Mouse (Mus musculus): Measurements from ENCODE around the gene Chrna4. TPM values are rescaled to one million over a fixed set of nuclear protein-coding genes. Genes with fewer than 3 reads are reported as not detected.

The Chrna4 gene
- polyA plus RNA-seq, 1 experiment from 2014 or later = 1.1 TPM

GRCm38 (mm10) chr2:181038644-181039355 is 4.5 kb downstream of the Chrna4 start:
- H3K4me3 ChIP-seq (replicated peaks) = peak overlapping the region; percentile 40
- H3K36me3 ChIP-seq (replicated peaks) = no peaks in the 10 kb centered on the region
- 0 out of 2 replicates have a peak overlapping the region, but pooled peaks have one; percentile 8 for H3K9ac ChIP-seq
- H3K9me3 ChIP-seq (replicated peaks) = no peaks in the 10 kb centered on the region
- no peak for ATAC-seq (ENCODE audit: insufficient read depth)
- WGBS (ENCODE audit: insufficient replicate concordance) = 2% methylated on average over 62 of the region's 63 CpGs
- H3K27me3 ChIP-seq = peaks cover 68% of the 10 kb centered on the region
- H3K27ac ChIP-seq (replicated peaks) = no peak overlapping the region
- H3K4me1 ChIP-seq (replicated peaks) = peaks cover 7% of the 10 kb centered on the region
- peak overlapping the region; percentile 61 for H3K4me2 ChIP-seq

DNA sequence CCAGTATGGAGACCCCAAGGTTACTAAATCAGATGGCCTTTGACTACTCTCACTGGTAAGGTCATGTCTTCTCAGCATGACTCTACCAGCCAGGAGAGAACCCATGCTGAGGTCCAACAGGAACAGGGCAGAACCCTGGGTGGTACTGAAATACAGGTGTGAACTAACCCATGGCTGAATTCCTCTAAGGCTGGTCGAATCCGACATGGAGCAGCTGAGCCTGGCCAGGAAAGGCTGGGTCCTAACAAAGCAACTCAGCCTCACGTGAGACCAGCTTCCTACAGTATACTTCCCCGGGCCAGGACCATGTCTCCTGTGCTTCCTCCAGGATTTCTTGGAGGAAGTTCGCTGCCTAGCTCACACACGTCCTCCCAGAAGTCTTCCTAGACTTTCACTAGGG is 6.8 kb downstream of the Chrna4 start:
- H3K4me2 ChIP-seq = no peak overlapping the region
- H3K27ac ChIP-seq (replicated peaks) = no peak overlapping the region
- H3K9ac ChIP-seq = no peak overlapping the region
- no peaks in the 10 kb centered on the region for H3K36me3 ChIP-seq (replicated peaks)
- ATAC-seq (ENCODE audit: insufficient read depth) = no peak
- H3K27me3 ChIP-seq = peaks cover 59% of the 10 kb centered on the region
- H3K9me3 ChIP-seq (replicated peaks) = no peaks in the 10 kb centered on the region
- H3K4me3 ChIP-seq (replicated peaks) = no peak overlapping the region
- WGBS (ENCODE audit: insufficient replicate concordance) = 46% methylated on average over 6 of the region's 6 CpGs
- no peaks in the 10 kb centered on the region; the same call in 1 of the 2 replicates for H3K4me1 ChIP-seq (replicated peaks)

DNA sequence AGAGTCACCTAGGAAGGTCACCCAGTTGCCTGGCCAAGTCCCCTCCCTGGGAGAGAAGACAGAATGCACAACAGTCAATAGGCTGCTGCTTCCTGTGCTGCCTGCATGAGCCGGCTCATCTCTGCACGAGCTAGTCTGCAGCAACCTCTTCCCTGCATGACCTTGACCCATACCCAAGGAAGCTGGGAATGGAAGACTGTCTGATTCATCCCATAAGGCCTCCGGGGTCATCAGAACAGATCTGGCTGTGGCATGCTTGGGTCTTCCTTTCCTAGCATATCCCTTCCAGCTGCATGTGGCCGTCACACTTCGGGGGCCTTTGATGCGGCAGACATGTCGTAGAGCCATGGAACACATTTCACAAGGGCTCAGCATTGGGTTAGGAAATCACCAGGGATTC is 8.2 kb downstream of the Chrna4 start:
- ATAC-seq (ENCODE audit: insufficient read depth) = no peak
- no peak overlapping the region for H3K4me3 ChIP-seq (replicated peaks)
- H3K4me2 ChIP-seq = no peak overlapping the region
- peaks cover 45% of the 10 kb centered on the region for H3K27me3 ChIP-seq
- no peak overlapping the region for H3K27ac ChIP-seq (replicated peaks)
- no peaks in the 10 kb centered on the region for H3K9me3 ChIP-seq (replicated peaks)
- H3K9ac ChIP-seq = no peak overlapping the region
- H3K4me1 ChIP-seq (replicated peaks) = no peaks in the 10 kb centered on the region; the same call in 1 of the 2 replicates
- WGBS (ENCODE audit: insufficient replicate concordance) = 54% methylated on average over 7 of the region's 7 CpGs
- H3K36me3 ChIP-seq (replicated peaks) = no peaks in the 10 kb centered on the region

DNA sequence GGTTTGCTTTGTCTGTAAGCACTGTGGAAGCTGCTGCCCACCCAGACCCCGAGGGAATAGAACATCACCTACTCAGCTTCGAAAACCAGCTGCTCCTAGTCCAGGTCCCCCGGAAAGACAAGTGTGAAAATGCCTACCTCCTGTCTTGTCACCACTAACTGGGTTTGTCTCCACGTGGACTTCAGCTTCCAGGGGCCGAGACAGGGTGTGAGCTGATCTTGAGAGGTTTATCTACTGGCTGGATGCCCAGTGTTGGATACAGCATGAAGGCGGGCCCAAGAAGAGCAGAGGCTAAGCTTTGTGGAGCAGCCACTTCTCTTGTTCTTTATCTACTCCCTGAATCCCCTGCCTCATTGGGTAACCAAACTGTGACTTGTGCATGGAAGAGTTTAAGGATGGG is 10.0 kb downstream of the Chrna4 start:
- Histone ChIP-seq H3K9ac (no peak overlapping the region), H3K4me3 (replicated peaks) (no peak overlapping the region), H3K9me3 (replicated peaks) (no peaks in the 10 kb centered on the region), H3K36me3 (replicated peaks) (no peaks in the 10 kb centered on the region), H3K27ac (replicated peaks) (no peak overlapping the region), H3K4me2 (no peak overlapping the region), H3K4me1 (replicated peaks) (no peaks in the 10 kb centered on the region), H3K27me3 (peaks cover 26% of the 10 kb centered on the region)
- 50% methylated on average over 6 of the region's 6 CpGs for WGBS (ENCODE audit: insufficient replicate concordance)
- no peak for ATAC-seq (ENCODE audit: insufficient read depth)

GRCm38 (mm10) chr2:181032407-181032806 is 10.9 kb downstream of the Chrna4 start:
- 30% methylated on average over 5 of the region's 5 CpGs for WGBS (ENCODE audit: insufficient replicate concordance)
- H3K27me3 ChIP-seq = peaks cover 17% of the 10 kb centered on the region

DNA sequence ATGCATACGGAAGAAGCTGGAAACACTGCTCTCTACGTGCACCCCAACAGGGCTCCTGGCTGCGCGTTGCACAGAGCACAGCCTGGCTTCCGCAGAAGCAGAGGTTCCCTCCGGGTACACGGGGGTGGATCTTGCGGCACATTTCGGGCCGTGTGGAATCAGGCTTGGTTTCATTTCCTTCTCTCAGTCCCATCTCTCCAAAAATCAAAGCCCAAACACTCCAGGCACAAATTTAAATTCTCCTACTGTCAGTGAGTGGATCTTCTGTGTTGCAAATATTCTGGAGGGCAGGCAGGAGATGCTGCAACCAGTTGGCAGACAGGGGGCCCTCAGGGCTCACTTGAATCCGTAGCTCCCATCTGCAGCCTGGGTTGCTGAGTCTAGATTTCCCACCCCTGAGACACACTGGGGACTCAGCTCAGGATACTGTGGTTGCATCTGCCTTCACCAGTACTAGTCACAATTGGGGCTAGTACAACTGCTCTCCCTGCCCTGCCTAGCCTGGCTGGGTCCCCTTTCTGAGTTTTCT is 11.9 kb downstream of the Chrna4 start:
- 68% methylated on average over 11 of the region's 11 CpGs for WGBS (ENCODE audit: insufficient replicate concordance)
- no peaks in the 10 kb centered on the region for H3K4me1 ChIP-seq (replicated peaks)
- H3K36me3 ChIP-seq (replicated peaks) = no peaks in the 10 kb centered on the region
- H3K27me3 ChIP-seq = peaks cover 8% of the 10 kb centered on the region; the same call in 1 of the 2 replicates
- H3K9ac ChIP-seq = no peak overlapping the region
- no peak overlapping the region for H3K27ac ChIP-seq (replicated peaks)
- ATAC-seq (ENCODE audit: insufficient read depth) = no peak
- H3K4me3 ChIP-seq (replicated peaks) = no peak overlapping the region
- H3K4me2 ChIP-seq = no peak overlapping the region
- H3K9me3 ChIP-seq (replicated peaks) = no peaks in the 10 kb centered on the region

More at GRCm38 (mm10) chr2:181032407-181032806, 10.9 kb downstream of the Chrna4 start:
- Histone ChIP-seq H3K4me1 (replicated peaks) (no peaks in the 10 kb centered on the region), H3K4me2 (no peak overlapping the region), H3K36me3 (replicated peaks) (no peaks in the 10 kb centered on the region), H3K9ac (no peak overlapping the region), H3K9me3 (replicated peaks) (no peaks in the 10 kb centered on the region), H3K4me3 (replicated peaks) (no peak overlapping the region), H3K27ac (replicated peaks) (no peak overlapping the region)
- no peak for ATAC-seq (ENCODE audit: insufficient read depth)

DNA sequence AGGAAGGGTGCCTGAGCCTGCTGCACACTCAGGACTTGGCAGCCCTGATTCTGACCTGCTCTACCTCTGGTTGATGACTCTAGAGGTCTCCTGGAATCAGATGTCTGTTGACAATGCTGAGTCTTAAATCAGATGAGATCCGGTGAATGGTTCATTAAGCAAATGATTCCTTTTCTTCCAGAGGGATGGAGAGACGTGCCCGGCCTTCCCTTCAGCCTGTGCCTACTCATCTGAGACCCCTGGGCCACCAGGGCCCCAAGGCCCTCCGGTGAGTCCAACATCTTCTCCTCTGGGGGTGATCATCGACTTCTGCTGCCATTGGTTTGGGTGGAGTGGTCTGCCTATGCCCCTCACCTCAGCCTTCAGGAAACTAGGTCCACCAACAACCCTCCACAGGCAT is 35.0 kb downstream of the Chrna4 start:
- no peak overlapping the region for H3K27ac ChIP-seq (replicated peaks)
- H3K27me3 ChIP-seq = no peaks in the 10 kb centered on the region; the same call in 1 of the 2 replicates
- no peaks in the 10 kb centered on the region for H3K36me3 ChIP-seq (replicated peaks)
- no peaks in the 10 kb centered on the region for H3K9me3 ChIP-seq (replicated peaks)
- no peaks in the 10 kb centered on the region for H3K4me1 ChIP-seq (replicated peaks)
- WGBS (ENCODE audit: insufficient replicate concordance) = 60% methylated on average over 5 of the region's 5 CpGs
- no peak overlapping the region for H3K4me3 ChIP-seq (replicated peaks)
- H3K9ac ChIP-seq = no peak overlapping the region
- ATAC-seq (ENCODE audit: insufficient read depth) = no peak
- H3K4me2 ChIP-seq = no peak overlapping the region

DNA sequence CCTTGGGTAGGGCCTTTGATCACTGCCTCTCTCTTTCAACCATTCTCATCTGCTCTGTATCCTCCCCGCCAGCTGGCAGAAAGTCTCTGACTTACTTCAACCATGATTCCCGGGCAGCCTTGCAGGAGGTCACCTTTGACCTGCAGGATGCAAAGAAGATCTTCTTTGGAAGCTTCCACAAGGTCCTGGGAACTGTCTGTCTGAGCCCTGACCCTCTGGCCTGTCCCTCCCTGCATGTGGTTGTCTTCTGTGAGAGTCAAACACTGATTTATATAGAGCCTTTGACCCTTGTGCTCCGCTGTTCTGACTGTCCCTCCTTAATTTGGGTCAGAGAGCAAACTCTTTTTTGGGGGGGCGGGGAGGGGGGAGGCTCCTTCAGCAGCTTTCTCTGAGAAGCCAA is 36.3 kb downstream of the Chrna4 start:
- no peaks in the 10 kb centered on the region; the same call in 1 of the 2 replicates for H3K27me3 ChIP-seq
- WGBS (ENCODE audit: insufficient replicate concordance) = 45% methylated on average over 4 of the region's 4 CpGs
- H3K4me1 ChIP-seq (replicated peaks) = no peaks in the 10 kb centered on the region
- H3K4me3 ChIP-seq (replicated peaks) = no peak overlapping the region
- no peaks in the 10 kb centered on the region for H3K36me3 ChIP-seq (replicated peaks)
- no peak for ATAC-seq (ENCODE audit: insufficient read depth)
- H3K4me2 ChIP-seq = no peak overlapping the region
- H3K27ac ChIP-seq (replicated peaks) = no peak overlapping the region
- no peak overlapping the region for H3K9ac ChIP-seq
- no peaks in the 10 kb centered on the region for H3K9me3 ChIP-seq (replicated peaks)

- no peaks in the 10 kb centered on the region for H3K9me3 ChIP-seq (replicated peaks)
- no peak for ATAC-seq (ENCODE audit: insufficient read depth)
- no peaks in the 10 kb centered on the region for H3K4me1 ChIP-seq (replicated peaks)
- no peak overlapping the region for H3K4me3 ChIP-seq (replicated peaks)
- H3K4me2 ChIP-seq = no peak overlapping the region
- no peak overlapping the region for H3K27ac ChIP-seq (replicated peaks)
- H3K36me3 ChIP-seq (replicated peaks) = no peaks in the 10 kb centered on the region
- H3K27me3 ChIP-seq = no peaks in the 10 kb centered on the region
- H3K9ac ChIP-seq = no peak overlapping the region
- 38% methylated on average over 3 of the region's 3 CpGs for whole genome bisulfite sequencing (ENCODE audit: insufficient replicate concordance)
These were observed 46.4 kb downstream of the Chrna4 start for GRCm38 (mm10) chr2:180996905-180997304.

DNA sequence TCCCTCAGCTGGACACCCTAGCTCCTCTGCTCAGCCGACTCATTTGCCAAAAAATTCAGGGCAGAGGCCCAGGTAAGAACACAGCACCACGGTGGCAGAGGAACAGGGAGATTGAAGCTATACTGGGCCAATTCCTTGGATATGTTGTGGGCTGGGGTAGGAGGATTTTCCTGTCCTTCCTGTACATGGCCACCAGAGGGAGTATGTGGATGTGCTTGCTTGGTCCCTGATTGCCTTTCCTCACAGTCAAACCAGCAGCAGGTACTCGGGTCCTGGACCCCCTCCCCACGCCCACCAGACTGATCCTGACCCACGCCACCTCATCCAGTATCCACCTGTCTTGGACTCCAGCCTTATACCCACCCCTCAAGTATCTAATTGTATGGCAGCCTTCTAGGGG is 46.9 kb downstream of the Chrna4 start:
- Histone ChIP-seq H3K4me2 (no peak overlapping the region), H3K27me3 (no peaks in the 10 kb centered on the region), H3K36me3 (replicated peaks) (no peaks in the 10 kb centered on the region), H3K9me3 (replicated peaks) (no peaks in the 10 kb centered on the region), H3K9ac (no peak overlapping the region), H3K27ac (replicated peaks) (no peak overlapping the region), H3K4me1 (replicated peaks) (no peaks in the 10 kb centered on the region), H3K4me3 (replicated peaks) (no peak overlapping the region)
- WGBS (ENCODE audit: insufficient replicate concordance) = 4% methylated on average over 5 of the region's 5 CpGs
- no peak for ATAC-seq (ENCODE audit: insufficient read depth)

DNA sequence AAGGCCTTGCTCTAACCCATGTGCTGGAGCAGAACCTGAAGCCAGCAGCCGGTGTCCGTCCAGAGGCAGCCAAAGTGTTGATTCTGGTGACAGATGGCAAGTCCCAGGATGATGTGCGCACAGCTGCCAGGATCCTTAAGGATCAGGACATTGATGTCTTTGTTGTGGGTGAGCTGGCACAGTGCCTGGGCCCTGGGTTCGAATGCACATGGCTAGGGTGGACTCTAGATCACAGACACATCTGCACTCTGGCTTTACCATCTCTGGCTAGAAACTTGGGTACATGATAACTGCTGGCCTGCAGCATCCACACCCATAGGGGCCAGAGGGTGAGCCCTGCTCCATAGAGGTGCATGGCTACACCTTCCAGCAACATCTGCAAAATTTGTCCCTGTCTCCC is 47.9 kb downstream of the Chrna4 start:
- Histone ChIP-seq H3K9me3 (replicated peaks) (no peaks in the 10 kb centered on the region), H3K27ac (replicated peaks) (no peak overlapping the region), H3K36me3 (replicated peaks) (no peaks in the 10 kb centered on the region), H3K4me3 (replicated peaks) (no peak overlapping the region), H3K9ac (no peak overlapping the region), H3K4me2 (no peak overlapping the region), H3K27me3 (no peaks in the 10 kb centered on the region), H3K4me1 (replicated peaks) (no peaks in the 10 kb centered on the region)
- WGBS (ENCODE audit: insufficient replicate concordance) = 69% methylated on average over 4 of the region's 4 CpGs
- ATAC-seq (ENCODE audit: insufficient read depth) = no peak

DNA sequence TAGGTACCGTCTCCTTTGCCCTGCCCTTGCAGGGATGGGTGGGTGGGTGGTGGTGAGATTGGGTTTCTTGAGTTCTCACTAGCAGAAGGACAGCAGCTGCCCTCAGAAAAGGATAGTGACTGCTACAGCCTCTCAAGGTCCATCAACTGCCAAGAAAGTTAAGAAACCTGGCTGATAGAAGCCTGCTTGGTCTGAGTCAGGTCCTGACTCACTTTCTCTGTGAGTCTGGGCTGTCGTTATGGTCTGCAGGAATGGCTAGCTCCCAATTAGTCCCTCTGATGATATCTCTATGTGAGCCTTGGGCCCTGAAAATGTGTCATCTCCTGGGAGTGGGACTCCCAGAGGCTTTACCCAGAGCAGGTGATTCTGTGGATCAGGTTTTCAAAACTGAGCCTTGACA is 49.0 kb downstream of the Chrna4 start:
- H3K4me3 ChIP-seq (replicated peaks) = no peak overlapping the region
- no peaks in the 10 kb centered on the region for H3K9me3 ChIP-seq (replicated peaks)
- no peak overlapping the region for H3K27ac ChIP-seq (replicated peaks)
- no peak overlapping the region for H3K9ac ChIP-seq
- H3K4me2 ChIP-seq = no peak overlapping the region
- H3K4me1 ChIP-seq (replicated peaks) = no peaks in the 10 kb centered on the region
- ATAC-seq (ENCODE audit: insufficient read depth) = no peak
- H3K36me3 ChIP-seq (replicated peaks) = no peaks in the 10 kb centered on the region
- no peaks in the 10 kb centered on the region for H3K27me3 ChIP-seq
- 45% methylated on average over 2 of the region's 2 CpGs for WGBS (ENCODE audit: insufficient replicate concordance)

All from liver, embryonic 15.5 days (tissue).